Mouse (Mus musculus): ENCODE measurements around the gene Olfr935.
A peak's percentile ranks its signal among the peaks of the same experiment; 100 is the strongest.

Gene Olfr935

GRCm38 (mm10) chr9:38999583-38999982 lies at the start of gene Olfr935:
TSS of gene Olfr935 (minus strand) at chr9:38999683.
- no peak for DNase-seq (ENCODE audit: low spot score)

GRCm38 (mm10) chr9:39023277-39023676 lies 23.8 kb upstream of the Olfr935 start, which contains the start of gene Olfr146:
TSS of gene Olfr146 (minus strand) at chr9:39023377.
- DNase-seq (ENCODE audit: low spot score) = no peak

- DNase-seq (ENCODE audit: low spot score) = no peak
Observed at GRCm38 (mm10) chr9:38988215-38988614, 11.3 kb downstream of the Olfr935 start, which contains the start of gene Olfr934. TSS of gene Olfr934 (minus strand) at chr9:38988315.

GRCm38 (mm10) chr9:38972013-38972412 lies 27.5 kb downstream of the Olfr935 start, which contains the start of gene Olfr933:
TSS of gene Olfr933 (plus strand) at chr9:38972313.
- DNase-seq (ENCODE audit: low spot score) = no peak

- DNase-seq (ENCODE audit: low spot score) = peak; percentile 51
Observed at GRCm38 (mm10) chr9:38954124-38954416, 45.4 kb downstream of the Olfr935 start.

- DNase-seq (ENCODE audit: low spot score) = no peak
Observed at GRCm38 (mm10) chr9:38953401-38954123, 45.9 kb downstream of the Olfr935 start.
